Mouse (Mus musculus) T-cell, adult 2 months (primary cell): ENCODE measurements around the gene Irak2.
A peak's percentile ranks its signal among the peaks of the same experiment; 100 is the strongest.
"Not testable (repeated sequence)": the region's sequence is repeated elsewhere in the genome, so short reads cannot be mapped to it uniquely, and the experiment has no call there.

Experiments
- DNase-seq: peaks from one replicate; pipeline ENCODE4 v3.0.0; 2022; ENCODE audit warnings: low spot score

Gene Irak2

DNA sequence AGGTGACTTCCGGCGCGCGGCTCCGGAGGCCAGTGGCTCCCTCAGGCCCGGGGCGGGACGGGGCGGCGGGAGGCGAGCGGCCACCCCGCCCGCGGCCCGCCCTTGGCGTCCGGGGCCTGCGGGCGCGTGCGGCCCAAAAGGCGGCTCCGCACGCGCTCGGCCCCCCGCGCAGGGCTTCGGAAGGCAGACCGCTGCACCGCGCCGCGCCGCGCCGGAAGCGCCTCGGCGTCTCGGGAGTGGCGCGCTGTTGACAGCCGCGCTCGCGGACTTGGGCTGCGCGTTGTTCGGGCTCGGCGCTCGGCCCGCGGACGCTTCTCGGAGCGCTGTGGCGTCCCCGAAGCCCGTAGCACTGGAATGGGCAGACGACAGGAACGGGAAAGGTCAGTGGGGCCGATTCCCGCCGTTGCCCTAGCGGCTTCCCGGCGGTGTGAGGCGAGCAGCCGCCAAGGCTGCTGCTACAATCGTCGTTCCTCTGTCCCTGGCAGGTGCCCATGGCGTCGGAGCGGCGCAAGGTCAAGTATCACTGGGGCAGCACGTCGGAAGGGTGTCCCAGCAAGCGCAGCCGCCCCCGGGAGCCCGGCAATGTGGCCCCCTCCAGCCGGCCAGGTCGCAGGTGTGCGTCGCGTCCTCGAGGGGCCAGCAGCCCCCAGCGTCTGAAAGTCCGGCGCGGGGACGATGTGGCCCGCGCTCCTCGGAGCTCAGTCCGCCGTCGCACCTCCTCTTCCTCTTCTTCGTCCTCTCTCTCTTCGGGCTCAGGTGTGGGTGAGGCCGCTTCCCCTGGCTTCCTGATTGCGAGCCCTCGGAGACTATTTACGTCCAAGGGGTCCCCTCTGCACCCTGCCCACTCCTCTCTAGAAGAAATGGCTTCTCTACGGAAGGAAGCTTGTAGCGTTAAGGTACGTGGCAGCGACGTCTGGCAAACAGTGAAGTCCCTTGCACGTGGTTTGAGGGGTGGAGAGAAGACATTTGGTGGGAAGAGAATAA is 59.2 kb downstream of the Irak2 start:
- DNase-seq = peak; percentile 38

DNA sequence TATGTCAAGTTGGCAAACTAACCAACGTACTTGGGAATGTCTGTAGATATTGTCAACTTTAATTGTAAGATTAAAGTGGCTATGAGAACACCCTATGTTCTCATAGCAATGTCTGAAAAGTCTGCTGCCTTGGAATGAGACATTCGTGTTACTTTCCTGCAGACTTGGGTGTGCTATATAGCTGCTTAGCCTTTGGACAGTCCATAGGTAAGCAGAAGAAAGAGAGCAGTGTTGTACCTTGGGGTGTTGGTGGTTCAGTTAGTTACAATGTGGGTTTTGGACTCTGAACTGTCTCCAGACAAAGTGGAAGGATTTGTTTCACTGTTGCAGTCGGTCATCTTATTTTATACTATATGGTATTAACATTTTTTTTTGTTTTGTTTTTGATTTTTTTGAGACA is 74.5 kb downstream of the Irak2 start:
- no peak for DNase-seq

DNA sequence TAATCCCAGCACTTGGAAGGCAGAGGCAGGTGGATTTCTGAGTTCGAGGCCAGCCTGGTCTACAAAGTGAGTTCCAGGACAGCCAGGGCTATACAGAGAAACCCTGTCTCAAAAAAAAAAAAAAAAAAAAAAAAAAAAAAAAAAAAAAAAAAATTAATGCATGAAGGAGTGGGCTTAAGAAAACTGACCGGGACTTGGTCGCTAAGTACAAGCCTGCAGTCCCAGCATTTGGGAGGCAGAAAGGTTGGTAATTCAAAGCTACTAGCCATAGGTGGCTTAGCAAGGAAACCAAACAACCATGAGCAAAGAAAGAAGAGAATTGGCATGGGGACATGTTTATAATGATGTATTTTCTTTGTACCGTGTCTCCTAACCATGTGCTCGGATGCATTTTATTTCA is 75.1 kb downstream of the Irak2 start:
- not testable (repeated sequence) for DNase-seq

DNA sequence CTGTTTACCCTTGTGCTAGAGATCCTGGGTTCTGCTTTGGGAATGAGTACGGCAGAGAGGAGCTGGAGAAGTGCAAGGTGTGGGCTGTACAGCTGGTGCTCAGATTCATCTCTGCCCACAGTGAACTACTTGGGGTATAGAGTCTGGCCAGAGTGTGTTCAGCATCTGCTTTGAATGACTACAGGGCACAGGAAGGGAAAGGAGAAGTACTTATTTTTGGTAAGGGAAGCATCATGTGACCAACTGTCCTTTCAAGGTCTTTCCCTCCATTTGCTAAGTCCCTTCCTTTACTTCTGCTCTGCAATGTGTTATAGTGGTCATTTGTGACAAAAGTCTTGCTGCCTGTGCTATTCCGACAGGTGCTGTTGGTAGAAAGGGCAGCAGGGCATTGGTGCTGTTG is 76.0 kb downstream of the Irak2 start:
- DNase-seq = no peak

DNA sequence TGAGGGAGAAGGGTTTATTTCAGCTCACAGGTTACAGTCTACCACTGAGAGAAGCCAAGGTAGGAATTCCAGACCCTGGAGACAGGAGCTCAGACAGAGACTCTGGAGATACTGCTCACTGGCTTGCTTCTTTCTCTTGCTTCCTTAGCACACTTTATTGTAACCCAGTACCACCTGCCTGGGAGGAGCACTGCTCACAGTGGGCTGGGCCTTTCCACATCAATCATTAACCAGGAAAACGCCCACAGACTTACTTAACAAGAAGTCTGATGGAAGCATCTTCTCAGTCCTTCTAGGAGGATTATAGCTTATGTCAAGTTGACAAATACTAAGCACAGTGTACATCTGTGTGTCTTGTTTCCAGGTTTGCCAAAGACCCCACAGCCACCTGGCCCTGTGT is 76.5 kb downstream of the Irak2 start:
- no peak for DNase-seq

DNA sequence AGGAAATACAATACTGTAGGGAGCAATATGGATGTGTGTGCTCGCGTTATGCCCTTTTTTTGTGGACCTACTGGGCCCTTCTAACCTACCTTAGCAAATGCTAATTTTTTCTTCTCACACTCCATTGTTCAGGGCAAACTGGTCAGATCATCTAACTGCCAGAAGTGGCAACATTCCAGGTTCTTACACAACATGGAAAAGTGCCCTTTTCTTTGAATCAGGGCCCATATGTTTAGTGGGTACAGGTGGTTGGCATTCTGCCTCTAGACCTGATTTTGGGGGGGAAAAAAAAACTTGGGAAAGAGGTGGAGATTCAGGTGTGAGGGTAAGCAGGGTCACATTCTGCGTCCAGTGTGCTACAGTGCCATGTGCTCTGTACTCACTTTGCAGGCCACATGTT is 79.3 kb downstream of the Irak2 start:
- no peak for DNase-seq

DNA sequence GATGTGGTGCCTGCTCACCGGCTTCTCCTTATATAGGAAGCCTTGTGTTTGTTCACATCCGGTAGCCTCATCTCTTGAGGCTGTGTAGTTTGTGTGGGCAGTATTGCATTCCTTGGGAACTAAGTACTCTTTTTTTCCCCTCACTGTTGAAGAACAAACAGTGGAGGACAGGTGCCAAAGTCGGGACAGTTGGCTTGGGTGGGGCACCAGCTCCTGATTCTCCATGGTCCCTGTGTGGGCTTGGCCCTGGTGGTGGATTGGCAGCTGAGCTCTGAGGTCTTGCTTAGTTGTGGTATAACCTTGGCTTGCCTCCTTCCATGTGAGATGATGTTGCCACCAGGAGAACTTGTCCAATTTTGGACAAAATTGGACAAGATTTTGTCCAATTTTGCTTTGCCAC is 81.6 kb downstream of the Irak2 start, which contains the start of gene Ghrl:
TSS of gene Ghrl (minus strand) at position 3 of the 400 bp plus-strand sequence.
- DNase-seq = no peak

DNA sequence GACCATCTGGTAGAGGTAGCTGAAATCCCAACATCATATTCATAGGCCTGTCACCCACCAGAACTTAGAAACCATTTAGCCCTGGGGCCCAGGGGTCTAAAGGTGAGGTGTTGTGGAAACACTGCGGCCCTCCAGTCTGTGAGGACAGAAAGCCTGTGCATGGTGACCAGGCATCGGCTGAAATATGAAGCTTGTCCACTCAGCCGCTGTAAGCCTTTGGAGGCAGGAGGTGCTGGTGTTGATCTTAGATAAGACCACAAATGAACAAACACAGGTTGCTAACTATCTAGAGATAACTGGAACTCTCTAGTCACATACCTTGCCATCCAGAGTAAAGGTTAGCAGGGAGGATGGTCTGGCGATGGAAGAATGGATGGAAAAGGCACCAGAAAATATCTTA is 82.8 kb downstream of the Irak2 start:
- no peak for DNase-seq

DNA sequence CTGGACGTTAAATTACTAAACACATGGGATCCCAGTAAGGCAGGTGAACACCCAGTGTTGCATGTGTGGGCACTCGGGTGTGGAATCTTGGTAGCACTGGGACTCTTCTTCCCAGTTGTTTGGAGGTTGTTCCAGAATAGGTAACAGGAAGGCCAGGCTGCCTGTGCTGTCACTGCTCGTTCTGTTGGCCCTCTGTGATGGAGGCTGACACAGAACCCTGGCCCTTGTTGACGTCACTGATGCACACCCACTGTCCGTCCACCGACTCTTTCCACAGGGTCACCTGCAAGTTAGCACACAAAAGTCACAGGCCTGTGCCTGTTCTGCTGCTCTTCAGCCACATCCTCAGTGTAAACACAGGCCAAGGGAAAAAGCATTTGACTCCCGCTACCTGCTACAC is 89.9 kb downstream of the Irak2 start:
- no peak for DNase-seq

DNA sequence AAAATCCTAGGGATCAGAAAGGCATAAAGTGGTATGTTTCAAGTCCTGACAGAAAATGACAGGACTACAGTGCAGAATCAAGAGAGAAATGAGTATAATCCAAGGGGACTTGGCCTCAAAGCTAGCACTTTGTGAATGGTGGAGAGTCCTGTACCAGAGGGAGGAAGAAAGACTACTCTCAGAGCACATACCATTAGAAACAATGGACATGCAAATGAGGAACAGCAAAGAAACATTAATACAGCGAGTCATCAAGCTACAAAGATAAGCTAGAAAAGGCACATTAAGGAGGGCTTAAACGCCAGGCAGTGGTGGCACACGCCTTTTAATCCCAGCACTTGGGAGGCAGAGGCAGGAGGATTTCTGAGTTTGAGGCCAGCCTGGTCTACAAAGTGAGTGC is 93.0 kb downstream of the Irak2 start:
- no peak for DNase-seq

DNA sequence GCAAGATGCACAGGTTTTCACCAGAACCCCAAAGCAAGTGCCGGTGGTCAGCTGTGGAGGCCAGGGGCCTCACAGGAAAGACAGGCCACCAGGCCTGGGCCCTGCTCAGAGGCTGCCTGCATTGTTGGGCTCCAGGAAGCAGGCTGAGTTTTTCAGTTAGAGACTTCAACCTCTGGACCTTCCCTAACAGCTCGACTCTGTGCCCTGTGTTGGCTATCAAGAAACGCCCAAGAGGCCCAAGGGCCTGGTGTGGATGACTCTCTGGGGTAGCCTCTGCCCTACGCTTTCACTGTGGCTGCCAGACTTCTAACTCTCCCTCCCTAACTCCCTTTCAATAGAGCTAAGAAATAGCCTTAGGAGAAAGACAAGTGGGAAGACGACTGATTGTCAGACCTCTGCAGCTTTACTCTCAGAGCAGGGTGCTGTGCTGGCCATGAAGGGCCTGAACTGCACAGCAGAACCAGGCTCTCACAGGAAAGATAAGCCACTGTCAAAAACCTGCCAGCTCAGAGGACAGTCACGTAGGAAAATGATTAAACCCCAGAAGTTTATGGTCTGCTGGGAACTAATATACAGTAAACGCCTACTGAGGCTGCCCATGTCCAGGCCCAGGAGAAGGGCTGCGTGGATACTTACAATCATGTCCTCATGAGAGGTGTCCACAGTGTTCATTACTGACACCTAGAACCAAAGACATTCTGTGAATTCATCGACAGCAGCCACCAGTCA is 99.2 kb downstream of the Irak2 start:
- DNase-seq = no peak

DNA sequence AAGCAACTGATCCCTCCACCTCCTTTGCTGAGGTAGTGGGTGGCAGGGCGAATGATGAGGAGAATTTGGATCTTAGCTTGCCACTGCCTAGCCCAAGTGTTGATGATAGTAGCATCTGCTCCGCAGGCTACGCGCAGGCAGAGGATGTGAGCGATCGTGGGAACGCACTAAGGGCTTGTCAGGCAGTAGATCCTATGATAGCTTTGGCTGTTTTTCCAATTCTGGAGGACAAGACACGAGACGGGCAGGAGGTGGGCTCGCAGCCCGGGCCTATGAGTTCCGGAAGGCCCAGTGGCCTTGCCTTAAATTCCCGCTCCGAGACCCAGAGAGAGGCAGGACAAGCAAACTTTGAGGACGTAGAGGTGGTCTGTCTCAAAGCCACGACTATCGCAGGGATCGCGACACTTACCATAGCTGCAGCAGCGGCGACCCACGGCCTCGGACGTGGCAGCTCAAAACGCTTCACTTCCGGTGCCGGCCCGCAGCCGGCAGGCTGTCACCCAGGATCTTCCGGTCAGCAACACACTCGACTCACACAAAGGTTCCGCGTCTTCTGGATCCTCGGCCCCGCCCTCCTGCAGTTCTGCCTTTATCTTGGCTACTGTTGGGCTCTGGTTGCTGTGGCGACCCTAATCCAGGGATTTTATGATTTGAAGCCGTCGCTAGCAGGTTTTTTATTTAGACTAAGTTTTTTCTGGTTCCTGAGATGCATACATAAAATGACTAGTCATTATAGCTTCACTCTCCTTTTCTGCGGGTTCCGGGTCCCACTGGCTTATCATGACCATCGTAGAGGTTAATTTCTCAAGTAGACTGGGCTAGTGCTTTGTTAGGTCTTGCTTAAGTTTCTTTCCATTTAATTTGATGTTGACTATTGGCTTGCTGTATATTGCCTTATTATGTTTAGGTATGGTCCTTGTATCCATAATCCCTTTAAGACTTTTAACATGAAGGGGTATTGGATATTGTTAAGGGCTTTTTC is 102.3 kb downstream of the Irak2 start, which contains the start of gene Sec13:
TSS of gene Sec13 (minus strand) at position 508 of the 982 bp plus-strand sequence.
- peak; percentile 85 for DNase-seq

DNA sequence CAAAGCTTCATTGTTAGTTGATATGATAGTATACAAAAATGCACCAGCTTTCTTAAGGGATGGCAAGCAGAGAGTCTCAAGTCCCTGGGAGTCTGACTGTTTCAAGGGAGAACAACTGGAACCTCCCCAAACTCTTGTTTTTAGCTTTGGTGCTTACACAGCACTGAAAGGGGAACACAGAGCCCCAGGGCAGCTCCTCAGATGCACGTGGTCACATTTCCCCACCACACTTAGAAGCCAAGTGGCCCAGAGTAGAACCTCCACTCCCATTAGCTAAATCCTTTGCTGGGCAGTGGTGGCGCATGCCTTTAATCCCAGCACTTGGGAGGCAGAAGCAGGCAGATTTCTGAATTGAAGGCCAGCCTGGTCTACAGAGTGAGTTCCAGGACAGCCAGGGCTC is 103.2 kb downstream of the Irak2 start:
- no peak for DNase-seq

DNA sequence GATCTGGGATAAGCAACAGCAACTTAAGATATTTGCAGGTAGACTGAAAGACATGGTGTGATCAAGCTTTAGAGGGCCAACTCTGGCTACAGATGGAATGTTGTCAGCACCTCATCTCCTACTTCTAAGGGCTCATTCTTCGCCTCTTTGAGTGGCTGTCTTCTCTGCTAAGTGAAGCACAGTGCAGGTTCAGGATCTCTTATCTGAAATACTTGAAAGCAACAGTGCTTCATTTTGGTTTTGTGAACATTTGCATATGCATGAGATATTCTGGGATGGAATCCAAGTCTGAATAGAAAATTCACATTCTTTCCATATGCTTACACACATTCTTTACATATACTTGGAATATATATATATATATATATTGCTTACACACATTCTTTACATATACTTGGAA is 104.1 kb downstream of the Irak2 start:
- no peak for DNase-seq

DNA sequence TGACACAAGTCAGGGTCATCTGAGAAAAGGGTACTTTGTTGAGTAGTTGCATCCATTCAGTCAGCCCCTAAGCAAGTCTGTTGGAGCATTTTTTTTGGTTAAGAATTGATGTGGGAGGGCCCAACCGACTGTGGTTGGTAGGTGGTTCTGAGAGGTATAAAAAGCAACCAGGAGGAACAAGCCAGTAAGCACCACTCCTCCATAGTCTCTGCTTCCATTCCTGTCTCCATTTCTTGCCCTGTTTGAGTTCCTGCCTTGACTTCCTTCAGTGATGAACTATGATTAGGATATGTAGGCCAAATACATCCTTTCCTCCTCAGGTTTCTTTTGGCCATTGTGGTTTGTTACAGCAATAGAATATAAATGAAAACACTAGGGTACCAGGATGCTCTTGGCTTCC is 104.8 kb downstream of the Irak2 start:
- no peak for DNase-seq
